Mouse (Mus musculus) limb, embryonic 10.5 days (tissue): ENCODE data around the gene 9530003J23Rik. TPM values are rescaled to one million over a fixed set of nuclear protein-coding genes. Genes with fewer than 3 reads are reported as not detected.
A peak's percentile ranks its signal among the peaks of the same experiment; 100 is the strongest.
"Not testable (repeated sequence)": the region's sequence is repeated elsewhere in the genome, so short reads cannot be mapped to it uniquely, and the experiment has no call there.

Experiments
- DNase-seq: peaks from one replicate; pipeline ENCODE4 v3.0.0-alpha.2; 2017; ENCODE audit warnings: low spot score
- H3K27ac ChIP-seq: fragments of 300-500 bp; sonication (generic); 2 replicates; pipeline ENCODE4 v1.5.1; 2016; ENCODE audit warnings: mild to moderate bottlenecking
- H3K27me3 ChIP-seq: fragments of 300-500 bp; sonication (generic); 2 replicates; pipeline ENCODE4 v1.6.1; 2016; ENCODE audit warnings: low read depth, mild to moderate bottlenecking; ENCODE audit not compliant: poor library complexity, severe bottlenecking
- H3K36me3 ChIP-seq: fragments of 300-500 bp; sonication (generic); 2 replicates; pipeline ENCODE4 v1.6.1; 2016; ENCODE audit warnings: mild to moderate bottlenecking, moderate library complexity
- H3K4me1 ChIP-seq: fragments of 300-500 bp; sonication (generic); 2 replicates; pipeline ENCODE4 v1.6.1; 2016
- H3K4me3 ChIP-seq: fragments of 300-500 bp; sonication (generic); 2 replicates; pipeline ENCODE4 v1.5.1; 2016; ENCODE audit warnings: mild to moderate bottlenecking, moderate library complexity
- H3K9me3 ChIP-seq: fragments of 300-500 bp; sonication (generic); replicated peaks from 2 replicates; pipeline ENCODE4 v1.6.1; 2016; ENCODE audit warnings: mild to moderate bottlenecking
- WGBS: fragments of 180-500 bp; shearing (Covaris S2); methylation state at CpG from one replicate; pipeline ENCODE4 v1.1.7; 2016; 5-methylcytosine and 5-hydroxymethylcytosine counted together
- polyA plus RNA-seq: library from polyadenylated mRNA; unstranded; fragments of >200 nt; fragmentation: Nextera tagmentation; extraction: Ambion mirVana; gene quantifications from 2 replicates; pipeline ENCODE4 v1.2.1, GENCODE M21; 2016

The 9530003J23Rik gene
- polyA plus RNA-seq, result not detected in 2 replicates

DNA sequence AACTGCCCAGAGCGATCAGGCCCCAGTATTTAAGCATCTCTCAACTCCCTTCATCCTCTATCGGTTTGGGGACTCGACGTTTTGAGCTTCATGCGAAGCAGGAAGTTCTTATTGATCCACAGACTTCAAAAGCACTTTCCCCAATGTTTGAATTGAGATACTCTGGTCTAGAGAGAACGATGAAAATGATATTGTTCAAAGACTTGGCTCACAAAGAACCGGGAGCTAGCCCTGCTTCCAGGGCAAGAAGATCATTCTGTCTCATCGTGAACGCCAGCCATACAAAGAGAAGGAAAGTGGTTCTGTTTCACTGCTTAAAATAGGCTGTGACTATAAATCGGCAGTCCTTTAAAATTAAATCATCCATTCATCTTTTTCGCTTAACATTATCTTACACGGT lies at the start of gene 9530003J23Rik:
Gene 9530003J23Rik (minus strand): TSS at position 101 of the 400 bp plus-strand sequence.
- H3K27me3 ChIP-seq, result no peaks in the 10 kb centered on the region
- H3K36me3 ChIP-seq, result no peaks in the 10 kb centered on the region
- H3K4me1 ChIP-seq, result peaks cover 5% of the 10 kb centered on the region; the same call in 1 of the 2 replicates
- H3K4me3 ChIP-seq, result no peak within 1 kb of the TSS
- no peaks in the 10 kb centered on the region for H3K9me3 ChIP-seq
- DNase-seq, result no peak
- no peak within 1 kb of the TSS for H3K27ac ChIP-seq
- WGBS, result 91% methylated on average over 12 of the region's 12 CpGs

GRCm38 (mm10) chr10:117287226-117287850 lies 48.8 kb upstream of the 9530003J23Rik start:
- H3K36me3 ChIP-seq, result no peaks in the 10 kb centered on the region
- no peak overlapping the region for H3K27ac ChIP-seq
- H3K9me3 ChIP-seq, result no peaks in the 10 kb centered on the region
- no peak overlapping the region for H3K4me3 ChIP-seq
- WGBS, result 89% methylated on average over 3 of the region's 3 CpGs
- no peak for DNase-seq
- no peaks in the 10 kb centered on the region for H3K4me1 ChIP-seq
- no peaks in the 10 kb centered on the region for H3K27me3 ChIP-seq

- H3K9me3 ChIP-seq, result no peaks in the 10 kb centered on the region
- no peak overlapping the region for H3K4me3 ChIP-seq
- H3K36me3 ChIP-seq, result no peaks in the 10 kb centered on the region
- no peaks in the 10 kb centered on the region for H3K27me3 ChIP-seq
- no peak for DNase-seq
- H3K27ac ChIP-seq, result no peak overlapping the region
- 86% methylated on average over 6 of the region's 6 CpGs for WGBS
- no peaks in the 10 kb centered on the region for H3K4me1 ChIP-seq
Observed at GRCm38 (mm10) chr10:117286366-117286970, 48.0 kb upstream of the 9530003J23Rik start.

DNA sequence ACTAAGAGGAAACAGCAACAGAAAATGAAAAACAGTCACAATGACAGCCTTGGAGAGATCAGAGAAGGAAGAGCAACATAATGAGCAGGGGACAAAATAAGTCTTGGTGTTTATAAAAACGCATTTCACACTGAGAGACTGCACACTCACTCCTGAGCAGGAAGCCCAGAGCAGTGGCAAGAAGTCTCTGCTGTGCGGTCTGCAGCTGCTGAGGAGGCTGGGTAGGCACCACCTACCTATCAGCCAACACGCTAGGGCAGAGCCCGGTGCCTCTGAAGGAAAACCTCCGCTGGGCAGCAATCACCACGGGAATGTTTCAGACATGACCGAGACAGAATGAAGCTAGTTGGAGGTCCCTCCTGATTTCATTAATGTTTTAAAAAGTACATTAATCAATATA lies 47.1 kb upstream of the 9530003J23Rik start:
- H3K4me3 ChIP-seq, H3K36me3 ChIP-seq, H3K27me3 ChIP-seq, DNase-seq, H3K27ac ChIP-seq, H3K9me3 ChIP-seq, H3K4me1 ChIP-seq: not testable (repeated sequence)
- WGBS, result 77% methylated on average over 4 of the region's 7 CpGs

GRCm38 (mm10) chr10:117284578-117285520 lies 46.3 kb upstream of the 9530003J23Rik start:
- Histone ChIP-seq H3K27ac (no peak overlapping the region), H3K4me1 (no peaks in the 10 kb centered on the region), H3K36me3 (no peaks in the 10 kb centered on the region), H3K27me3 (no peaks in the 10 kb centered on the region), H3K4me3 (no peak overlapping the region), H3K9me3 (no peaks in the 10 kb centered on the region)
- WGBS, result 90% methylated on average over 10 of the region's 10 CpGs
- no peak for DNase-seq

GRCm38 (mm10) chr10:117283871-117284577 lies 45.5 kb upstream of the 9530003J23Rik start:
- H3K27ac ChIP-seq, result no peak overlapping the region
- H3K4me1 ChIP-seq, result no peaks in the 10 kb centered on the region
- H3K9me3 ChIP-seq, result no peaks in the 10 kb centered on the region
- no peak for DNase-seq
- no peak overlapping the region for H3K4me3 ChIP-seq
- H3K36me3 ChIP-seq, result no peaks in the 10 kb centered on the region
- 85% methylated on average over 7 of the region's 7 CpGs for WGBS
- no peaks in the 10 kb centered on the region for H3K27me3 ChIP-seq

GRCm38 (mm10) chr10:117283196-117283595 lies 44.7 kb upstream of the 9530003J23Rik start:
- peak; percentile 14 for DNase-seq
- WGBS, result 86% methylated on average over 4 of the region's 4 CpGs
- not testable (repeated sequence) for H3K4me1 ChIP-seq, H3K27ac ChIP-seq, H3K36me3 ChIP-seq, H3K27me3 ChIP-seq, H3K4me3 ChIP-seq, H3K9me3 ChIP-seq

DNA sequence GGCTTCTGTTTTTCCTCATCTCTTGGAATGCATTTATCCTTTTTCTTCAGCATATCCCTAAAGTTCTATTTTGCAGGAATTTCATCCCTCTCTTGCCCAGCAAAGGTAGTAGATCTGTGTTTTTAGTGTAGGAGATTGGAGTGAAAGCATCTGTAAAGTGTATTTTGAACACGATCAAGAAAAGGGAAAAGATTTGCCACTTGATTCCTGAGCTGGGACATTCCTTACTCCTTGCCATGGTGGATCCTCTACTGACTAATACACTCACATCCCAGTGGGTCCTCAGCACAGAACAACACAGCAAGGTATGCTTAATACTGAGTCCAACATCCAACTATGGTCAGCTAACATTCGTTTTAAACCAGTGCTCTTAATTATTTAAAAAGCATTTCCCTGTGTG lies 44.0 kb upstream of the 9530003J23Rik start:
- no peak overlapping the region for H3K27ac ChIP-seq
- no peaks in the 10 kb centered on the region for H3K4me1 ChIP-seq
- H3K4me3 ChIP-seq, result no peak overlapping the region
- no peaks in the 10 kb centered on the region for H3K36me3 ChIP-seq
- 83% methylated on average over 2 of the region's 2 CpGs for WGBS
- H3K9me3 ChIP-seq, result no peaks in the 10 kb centered on the region
- peak; percentile 15 for DNase-seq
- no peaks in the 10 kb centered on the region for H3K27me3 ChIP-seq

- no peak within 1 kb of the TSS for H3K27ac ChIP-seq
- H3K4me3 ChIP-seq, result no peak within 1 kb of the TSS
- DNase-seq, result no peak
- 67% methylated on average over 4 of the region's 4 CpGs for WGBS
- H3K4me1 ChIP-seq, result no peaks in the 10 kb centered on the region
- H3K27me3 ChIP-seq, result no peaks in the 10 kb centered on the region
- no peaks in the 10 kb centered on the region for H3K36me3 ChIP-seq
- no peaks in the 10 kb centered on the region for H3K9me3 ChIP-seq
Observed at GRCm38 (mm10) chr10:117282049-117282448, 43.5 kb upstream of the 9530003J23Rik start, which contains the start of gene Lyz2. Gene Lyz2 (minus strand): TSS chr10:117282321.

GRCm38 (mm10) chr10:117281381-117281920 lies 42.9 kb upstream of the 9530003J23Rik start:
- Histone ChIP-seq H3K36me3 (no peaks in the 10 kb centered on the region), H3K27me3 (no peaks in the 10 kb centered on the region), H3K27ac (no peak overlapping the region), H3K4me1 (no peaks in the 10 kb centered on the region), H3K4me3 (no peak overlapping the region), H3K9me3 (no peaks in the 10 kb centered on the region)
- DNase-seq, result no peak
- WGBS, result 88% methylated on average over 7 of the region's 7 CpGs

DNA sequence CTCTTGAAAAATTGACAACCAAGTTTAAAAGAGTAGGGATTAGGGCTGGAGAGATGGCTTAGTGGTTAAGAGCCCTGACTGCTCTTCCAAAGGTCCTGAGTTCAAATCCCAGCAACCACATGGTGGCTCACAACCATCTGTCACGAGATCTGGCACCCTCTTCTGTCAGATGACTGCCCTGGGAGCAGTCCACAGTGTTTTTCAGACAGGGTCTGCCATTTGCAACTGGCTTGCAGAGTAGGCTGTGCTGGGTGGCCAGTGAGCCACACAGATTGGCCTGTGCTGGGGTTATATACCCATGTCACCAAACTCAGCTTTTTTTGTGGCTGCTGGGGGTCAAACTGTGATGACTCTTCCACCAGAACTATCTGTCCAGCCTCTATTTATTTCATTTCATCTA lies 41.5 kb upstream of the 9530003J23Rik start:
- Histone ChIP-seq H3K27me3 (no peaks in the 10 kb centered on the region), H3K4me1 (no peaks in the 10 kb centered on the region), H3K36me3 (no peaks in the 10 kb centered on the region), H3K9me3 (no peaks in the 10 kb centered on the region), H3K4me3 (no peak overlapping the region), H3K27ac (no peak overlapping the region)
- 33% methylated on average over 1 of the region's 1 CpGs for WGBS
- DNase-seq, result no peak

DNA sequence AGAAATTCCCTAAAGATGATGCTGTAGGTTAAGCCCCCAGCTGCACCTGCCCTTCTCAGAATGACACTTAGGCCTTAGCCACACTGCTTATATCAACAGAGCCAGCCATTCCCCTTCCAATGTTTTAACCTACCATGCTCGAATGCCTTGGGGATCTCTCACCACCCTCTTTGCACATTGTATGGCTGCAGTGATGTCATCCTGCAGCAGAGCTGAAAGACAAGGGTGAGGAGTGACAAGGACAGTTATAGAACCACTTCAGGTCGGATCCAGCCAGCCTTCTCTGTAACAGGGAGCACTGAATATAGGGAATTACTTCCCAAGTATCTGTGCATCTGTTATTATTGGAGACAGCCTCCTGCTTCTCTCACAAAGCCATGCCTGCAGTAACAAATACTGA lies 40.0 kb upstream of the 9530003J23Rik start:
- H3K36me3 ChIP-seq, H3K27ac ChIP-seq, H3K4me1 ChIP-seq, H3K9me3 ChIP-seq, H3K4me3 ChIP-seq, H3K27me3 ChIP-seq: not testable (repeated sequence)
- 70% methylated on average over 2 of the region's 2 CpGs for WGBS
- DNase-seq, result peak; percentile 9
